Mouse (Mus musculus) layer of hippocampus, adult 11-12 months (tissue): ENCODE measurements at regions not wholly inside any gene's neighbourhood (a gene's known extent, or its start where the extent isn't known, plus 50 kb on each side); places are given as distances from the start of the nearest gene placed in this dataset.

Experiments used
- DNase-seq: peaks from one replicate; pipeline ENCODE4 v3.0.0; 2022; ENCODE audit warnings: low spot score

DNA sequence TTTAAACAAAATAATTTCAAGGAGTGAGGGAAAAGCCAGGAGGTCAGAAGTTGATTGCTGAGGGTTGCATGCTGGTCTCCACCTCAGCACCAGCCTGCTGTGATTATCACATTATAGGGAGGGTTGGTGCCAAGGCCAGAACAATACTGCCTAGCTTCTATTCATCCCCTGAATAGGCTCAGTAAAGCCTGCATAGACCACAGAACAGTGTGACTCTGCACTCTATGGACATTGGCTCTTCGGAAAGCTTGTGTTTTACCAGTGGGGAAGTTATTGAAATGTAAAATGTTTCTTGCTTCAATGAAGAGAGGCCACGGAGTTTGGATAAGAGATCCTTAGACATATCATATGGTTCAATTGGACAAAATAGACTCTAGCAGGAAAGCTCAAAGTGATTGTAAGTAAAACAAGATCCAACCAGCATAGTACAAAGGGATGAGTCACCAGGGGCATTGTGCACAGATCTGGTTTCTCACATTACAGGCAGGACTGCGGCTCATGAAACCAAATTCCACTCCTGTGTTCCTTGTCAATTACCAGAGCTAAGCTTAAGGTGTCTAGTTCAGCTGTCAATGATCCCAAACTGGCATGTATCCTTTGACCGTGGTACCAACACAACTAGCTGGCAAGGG lies 320.8 kb upstream of the Cd180 start:
- DNase-seq, result peak; percentile 10

GRCm38 (mm10) chr13:102380667-102381066 lies 312.7 kb upstream of the Cd180 start:
- DNase-seq, result no peak

DNA sequence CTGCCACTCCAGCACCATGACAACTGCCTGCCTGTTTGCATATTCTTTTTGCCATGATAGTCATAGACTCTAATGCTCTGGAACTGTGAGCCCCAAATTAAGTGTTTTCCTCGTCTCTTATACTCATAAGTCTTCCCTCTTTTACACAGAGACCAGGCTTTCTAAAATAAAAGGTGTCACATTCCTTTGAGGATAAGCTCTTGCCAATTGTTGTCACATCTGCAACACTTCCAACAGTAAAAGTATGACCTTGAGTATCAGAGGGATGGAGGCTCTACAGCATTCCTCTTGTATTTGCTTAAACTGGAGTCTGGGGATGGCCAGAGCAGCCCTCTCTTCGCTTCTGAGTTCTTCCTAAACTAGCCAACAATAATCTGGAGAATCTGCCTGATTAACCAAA lies 301.4 kb upstream of the Cd180 start:
- no peak for DNase-seq

DNA sequence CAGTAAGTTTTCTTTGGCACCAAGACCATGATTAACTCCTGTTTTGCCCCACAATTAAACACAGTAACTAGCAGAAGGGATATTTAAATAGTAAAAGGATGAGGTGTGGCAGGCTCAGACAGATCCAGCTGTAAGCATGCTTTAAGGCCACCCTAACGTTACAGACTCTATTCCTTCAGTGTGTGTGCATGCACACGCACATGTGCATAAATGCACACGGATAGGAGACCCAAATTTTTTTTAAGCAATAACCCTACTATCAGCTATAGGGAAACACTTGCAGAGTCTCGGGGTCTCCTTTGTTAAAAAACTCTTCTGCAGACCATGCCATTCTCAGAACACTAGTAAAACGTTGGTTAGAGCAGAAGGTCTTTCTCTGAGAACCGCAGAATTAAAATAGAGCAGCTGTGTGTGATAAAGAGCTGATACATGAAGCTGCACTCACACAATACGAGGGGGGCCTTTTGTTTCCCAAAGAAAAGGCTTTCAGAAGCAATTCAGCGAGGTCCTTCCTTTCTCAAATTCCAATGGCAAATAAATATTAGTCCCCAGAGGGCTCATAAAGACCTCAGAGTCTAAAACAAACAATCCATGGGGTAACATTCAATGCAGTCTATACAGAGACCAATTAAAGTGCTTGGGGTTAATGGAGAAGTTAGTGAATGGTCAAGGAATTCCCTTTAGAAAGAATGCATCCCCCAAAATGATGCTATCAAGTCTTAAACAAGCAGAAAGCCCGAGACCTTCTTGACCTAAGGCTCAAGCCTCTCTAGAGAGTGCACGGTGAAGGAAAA lies 300.3 kb upstream of the Cd180 start:
- no peak for DNase-seq

- DNase-seq, result no peak
These were observed 299.7 kb upstream of the Cd180 start for GRCm38 (mm10) chr13:102393662-102393970.

GRCm38 (mm10) chr13:102394057-102394456 lies 299.3 kb upstream of the Cd180 start:
- no peak for DNase-seq

DNA sequence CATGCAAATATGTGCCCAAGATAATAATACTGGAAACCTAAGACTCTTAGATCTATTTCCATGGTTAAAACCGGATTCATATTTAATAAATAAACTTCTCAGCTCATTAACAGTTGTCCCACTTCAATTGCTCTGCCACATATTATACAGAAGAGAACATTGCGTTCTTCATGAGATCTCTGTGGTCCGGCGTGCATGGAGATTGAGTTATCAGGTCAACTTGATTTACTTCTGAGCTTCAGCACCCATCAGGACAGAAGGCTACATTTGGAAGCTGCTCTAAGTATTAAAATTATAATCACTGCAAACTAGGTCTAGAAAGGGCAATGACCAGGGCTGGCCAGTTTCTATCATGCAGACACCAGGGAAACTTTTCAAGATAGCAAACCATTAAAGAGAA lies 295.9 kb upstream of the Cd180 start:
- DNase-seq, result no peak

- no peak for DNase-seq
These were observed 281.5 kb upstream of the Cd180 start for GRCm38 (mm10) chr13:102411840-102412239.

- DNase-seq, result no peak
These were observed 258.9 kb upstream of the Cd180 start for GRCm38 (mm10) chr13:102434372-102434954.

DNA sequence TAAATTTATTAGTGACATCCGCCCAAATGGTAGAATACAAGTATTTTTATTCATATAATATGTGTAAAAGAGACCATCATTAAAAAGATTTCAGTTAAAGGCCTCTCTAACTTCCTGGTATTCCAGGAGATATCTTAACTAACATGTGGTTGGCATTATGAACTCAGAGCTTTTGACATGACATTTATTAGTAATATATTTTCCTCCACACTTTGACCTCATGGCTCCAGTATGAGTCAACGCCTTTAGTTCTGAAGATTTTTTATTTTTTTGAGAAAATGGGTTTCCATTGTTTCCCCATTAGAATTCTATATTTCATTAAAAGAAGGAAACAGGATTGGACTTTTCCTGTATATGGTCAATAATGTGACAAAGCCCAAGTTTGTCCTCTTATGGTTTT lies 250.7 kb upstream of the Cd180 start:
- no peak for DNase-seq

- DNase-seq, result no peak
These were observed 246.0 kb upstream of the Cd180 start for GRCm38 (mm10) chr13:102447310-102447709.

GRCm38 (mm10) chr13:102449416-102450121 lies 243.8 kb upstream of the Cd180 start:
- no peak for DNase-seq

GRCm38 (mm10) chr13:102451176-102451575 lies 242.2 kb upstream of the Cd180 start:
- no peak for DNase-seq

DNA sequence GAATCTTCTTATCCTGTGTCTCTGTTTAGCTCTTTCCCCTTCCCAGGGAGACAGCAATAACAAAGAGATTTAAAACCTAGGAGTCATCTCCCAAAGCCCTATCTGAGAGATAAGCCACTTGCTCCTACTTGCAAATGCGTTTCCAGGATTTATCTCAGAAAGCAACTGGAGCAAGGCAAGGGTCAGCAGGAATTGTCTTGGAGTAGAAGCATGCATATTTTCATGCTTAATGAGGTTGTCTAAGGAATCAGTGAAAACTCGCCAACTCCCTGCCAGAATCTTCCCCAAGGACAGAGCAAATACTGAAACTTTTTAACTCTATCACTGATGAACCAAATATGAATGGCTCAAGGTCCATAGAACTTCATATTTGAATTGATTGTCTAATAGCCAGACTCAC lies 234.6 kb upstream of the Cd180 start:
- DNase-seq, result no peak

DNA sequence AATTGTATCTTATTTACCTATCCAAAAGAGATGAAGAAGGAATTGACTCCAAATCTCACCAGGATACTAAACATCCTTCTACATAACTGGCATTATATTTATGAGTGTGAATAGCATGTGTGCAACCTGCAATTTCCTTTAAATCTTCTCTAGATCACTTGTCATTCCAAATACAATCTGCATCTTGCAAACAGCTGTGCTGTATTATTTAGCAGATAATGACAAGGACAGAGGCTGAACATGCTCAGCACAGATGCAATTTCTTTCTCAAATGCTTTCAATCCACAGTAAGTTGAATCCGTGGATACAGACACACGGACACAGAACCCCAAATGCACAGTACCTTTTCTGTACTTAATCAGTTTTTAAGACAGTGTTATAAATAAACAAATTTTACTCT lies 229.4 kb upstream of the Cd180 start:
- DNase-seq, result no peak

DNA sequence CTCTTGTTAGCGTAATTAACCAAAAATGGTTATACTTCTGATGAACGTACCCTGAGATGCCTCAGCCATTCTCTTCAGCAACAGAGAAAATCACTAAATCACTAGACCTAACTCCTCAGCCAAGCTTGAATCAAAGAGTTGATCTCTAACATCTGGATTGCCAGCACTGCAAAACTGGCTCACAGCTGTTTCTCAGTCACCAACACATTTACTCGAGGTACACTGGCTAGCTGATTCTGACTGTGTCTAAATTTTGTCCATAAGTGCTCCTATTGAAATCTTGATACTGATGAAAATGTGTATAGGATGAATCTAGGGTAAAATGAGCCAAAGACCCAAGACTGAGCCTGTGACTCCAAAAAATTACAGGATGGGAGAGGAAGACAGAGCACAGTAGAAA lies 211.5 kb upstream of the Cd180 start:
- DNase-seq, result no peak

DNA sequence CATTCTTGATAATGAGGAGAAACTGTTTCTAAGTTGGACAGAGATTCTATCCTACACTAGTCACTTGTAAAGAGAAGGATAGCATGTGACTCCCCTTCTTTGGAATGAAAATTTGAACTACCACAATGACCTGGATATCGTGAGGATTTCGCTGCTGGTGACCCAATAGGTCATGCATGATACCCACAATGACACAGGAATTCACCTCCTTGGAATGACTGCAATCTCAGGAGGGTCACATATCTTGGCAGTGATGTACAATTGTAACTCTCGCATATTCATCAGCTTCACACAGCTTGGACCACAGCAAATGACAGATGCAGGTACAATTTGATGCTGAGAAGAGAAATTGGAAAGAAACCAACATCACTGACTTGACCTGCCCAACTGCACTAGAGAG lies 210.9 kb upstream of the Cd180 start:
- no peak for DNase-seq

GRCm38 (mm10) chr13:102487416-102488097 lies 205.8 kb upstream of the Cd180 start:
- DNase-seq, result no peak

DNA sequence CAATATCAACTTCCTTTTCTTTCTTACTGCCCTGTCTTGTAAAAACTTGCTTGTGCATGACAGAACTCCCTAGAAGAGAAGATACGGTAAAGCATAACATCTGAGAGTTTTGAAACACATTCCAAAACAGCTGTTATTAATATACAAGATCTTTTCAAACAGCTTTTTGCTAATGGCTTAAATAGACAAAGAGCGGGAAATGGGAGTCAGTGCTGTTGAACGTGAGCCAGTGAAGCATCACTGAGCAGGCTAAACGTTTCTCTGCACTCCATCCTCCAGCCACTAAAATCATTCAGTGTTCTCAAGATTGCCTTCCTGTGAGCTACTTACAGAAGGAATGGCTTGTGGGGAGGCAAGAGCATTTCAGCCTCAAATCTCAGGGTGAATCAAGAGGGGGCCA lies 202.0 kb upstream of the Cd180 start:
- no peak for DNase-seq

DNA sequence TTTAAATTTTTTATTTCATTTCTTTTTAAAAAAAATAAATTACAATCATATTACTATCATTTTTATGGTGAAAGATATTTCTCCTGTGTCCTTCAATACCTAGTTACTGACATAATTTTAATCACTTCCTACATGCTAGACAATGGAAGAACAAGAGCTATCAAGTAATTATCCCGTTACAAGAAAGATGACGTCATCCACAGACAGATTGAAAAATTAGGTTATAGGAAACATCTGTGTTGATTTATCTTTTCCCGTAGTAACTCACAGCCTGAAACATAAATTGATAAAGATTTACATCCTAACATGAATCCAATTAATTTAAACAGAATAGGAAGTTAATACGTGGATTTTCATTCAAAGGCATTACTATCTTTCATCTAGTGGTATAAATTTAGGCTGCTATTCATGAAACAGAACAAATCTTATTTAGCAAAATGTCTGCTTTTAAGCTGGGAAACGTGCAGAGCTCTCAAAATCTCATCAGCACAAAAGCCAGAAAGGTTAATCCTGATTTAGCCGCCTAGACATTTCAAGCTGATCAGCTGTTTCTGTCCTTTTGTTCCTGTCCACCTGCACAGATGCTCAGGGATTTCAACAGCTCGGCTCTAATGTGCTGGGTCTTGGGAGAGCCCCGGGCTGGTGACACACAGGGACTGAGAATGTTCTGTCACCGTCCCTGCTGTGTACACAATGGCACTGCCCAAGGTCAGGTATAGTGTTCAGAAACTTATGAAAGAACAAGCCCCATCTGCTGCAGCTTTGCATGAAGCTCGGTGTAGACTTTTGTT lies 189.0 kb upstream of the Cd180 start:
- DNase-seq, result no peak

GRCm38 (mm10) chr13:102507226-102507625 lies 186.1 kb upstream of the Cd180 start:
- no peak for DNase-seq

- DNase-seq, result no peak
These were observed 185.4 kb upstream of the Cd180 start for GRCm38 (mm10) chr13:102507916-102508315.
